Mouse (Mus musculus) CH12.LX (cell line): ENCODE results near the gene Hdac1. TPM values are rescaled to one million over a fixed set of nuclear protein-coding genes. Genes with fewer than 3 reads are reported as not detected.

Experiments used
- DNase-seq: peaks from one replicate; pipeline ENCODE4 v3.0.0-alpha.2; 2013; ENCODE audit errors: extremely low read depth
- H3K27ac ChIP-seq: 2 replicates; pipeline ENCODE4 v1.5.1; 2012; ENCODE audit warnings: low read depth, mild to moderate bottlenecking, control low read depth, moderate library complexity; ENCODE audit not compliant: insufficient read depth
- H3K27me3 ChIP-seq: replicated peaks from 2 replicates; pipeline ENCODE3; 2012; ENCODE audit warnings: inconsistent platforms
- H3K36me3 ChIP-seq, 2 experiments: replicated peaks in 1 of 2; 2 replicates each; pipeline versions ENCODE3 to v1.6.1; 2012; ENCODE audit warnings: inconsistent platforms in 1 of 2, low read length in 1 of 2, mild to moderate bottlenecking in 1 of 2, mixed read lengths in 1 of 2, moderate library complexity in 1 of 2; ENCODE audit not compliant: control insufficient read depth in 1 of 2, insufficient read depth in 1 of 2
- H3K4me1 ChIP-seq, 2 experiments: 2 replicates each; pipeline ENCODE4 v1.6.1; 2012; ENCODE audit warnings: inconsistent platforms in 1 of 2, moderate library complexity in 1 of 2; ENCODE audit not compliant: insufficient read depth in 2 of 2, control insufficient read depth in 1 of 2
- H3K4me2 ChIP-seq: 2 replicates; pipeline ENCODE4 v1.6.1; 2012; ENCODE audit warnings: low read depth, mild to moderate bottlenecking, control low read depth; ENCODE audit not compliant: poor library complexity, insufficient read depth, severe bottlenecking
- H3K4me3 ChIP-seq, 3 experiments: fragments of 150-350 bp in 1 of 3; sonication (generic) in 1 of 3; replicated peaks in 1 of 3; 2 replicates each; pipeline versions ENCODE3 to v1.5.1; 2011 to 2012; ENCODE audit warnings: low read depth in 2 of 3, low read length in 2 of 3, mild to moderate bottlenecking in 2 of 3, moderate library complexity in 2 of 3, control low read depth in 1 of 3, improper control_type of control experiment in 1 of 3, inconsistent platforms in 1 of 3, mixed read lengths in 1 of 3; ENCODE audit not compliant: poor library complexity in 1 of 3
- H3K79me2 ChIP-seq: replicated peaks from 2 replicates; pipeline ENCODE4 v1.6.1; 2012; ENCODE audit warnings: mild to moderate bottlenecking, moderate library complexity; ENCODE audit not compliant: control insufficient read depth, poor library complexity, insufficient read depth, severe bottlenecking; ENCODE audit errors: extremely low read depth
- H3K9ac ChIP-seq: 2 replicates; pipeline ENCODE4 v1.6.1; 2012; ENCODE audit warnings: low read depth, mild to moderate bottlenecking, control low read depth, moderate library complexity; ENCODE audit not compliant: insufficient read depth
- H3K9me3 ChIP-seq: replicated peaks from 2 replicates; pipeline ENCODE3; 2012; ENCODE audit warnings: low read length, inconsistent platforms, mixed read lengths
- BHLHE40 ChIP-seq: IDR thresholded peaks from 2 replicates; pipeline ENCODE4 v1.6.1; 2011; ENCODE audit warnings: mild to moderate bottlenecking, low read depth, low read length, improper control_type of control experiment
- CHD1 ChIP-seq: IDR thresholded peaks from 2 replicates; pipeline ENCODE4 v1.6.1; 2012; ENCODE audit warnings: low read depth, low read length, improper control_type of control experiment, inconsistent platforms
- CTCF ChIP-seq, 2 experiments: IDR thresholded peaks in 1 of 2; conservative IDR thresholded peaks in 1 of 2; 2 replicates each; pipeline ENCODE4 v1.5.1; 2011 to 2012; ENCODE audit warnings: low read depth in 2 of 2, low read length in 2 of 2, improper control_type of control experiment in 1 of 2, inconsistent platforms in 1 of 2, mild to moderate bottlenecking in 1 of 2, moderate library complexity in 1 of 2
- E2F4 ChIP-seq: IDR thresholded peaks from 2 replicates; pipeline ENCODE4 v1.6.1; 2011; ENCODE audit warnings: low read depth, low read length, improper control_type of control experiment; ENCODE audit not compliant: insufficient replicate concordance
- ELF1 ChIP-seq: IDR thresholded peaks from 2 replicates; pipeline ENCODE4 v1.6.1; 2014; ENCODE audit warnings: low read depth, mild to moderate bottlenecking, inconsistent platforms, low read length, improper control_type of control experiment
- EP300 ChIP-seq: IDR thresholded peaks from 2 replicates; pipeline ENCODE4 v1.6.1; 2011; ENCODE audit warnings: low read length, improper control_type of control experiment
- ETS1 ChIP-seq: conservative IDR thresholded peaks from 2 replicates; pipeline ENCODE4 v1.6.1; 2012; ENCODE audit warnings: low read depth, mild to moderate bottlenecking, inconsistent platforms, low read length, improper control_type of control experiment, moderate library complexity
- IRF4 ChIP-seq: IDR thresholded peaks from 2 replicates; pipeline ENCODE4 v1.6.1; 2014; ENCODE audit warnings: low read depth, mild to moderate bottlenecking, inconsistent platforms, low read length, improper control_type of control experiment
- JUND ChIP-seq: conservative IDR thresholded peaks from 2 replicates; pipeline ENCODE4 v1.6.1; 2011; ENCODE audit warnings: low read depth, low read length, improper control_type of control experiment
- KAT2A ChIP-seq: IDR thresholded peaks from 2 replicates; pipeline ENCODE4 v1.6.1; 2012; ENCODE audit warnings: low read length, improper control_type of control experiment, inconsistent platforms; ENCODE audit not compliant: insufficient replicate concordance
- MAZ ChIP-seq: IDR thresholded peaks from 2 replicates; pipeline ENCODE4 v1.6.1; 2012; ENCODE audit warnings: low read depth, mild to moderate bottlenecking, inconsistent platforms, low read length, improper control_type of control experiment, moderate library complexity
- MEF2A ChIP-seq: IDR thresholded peaks from 2 replicates; pipeline ENCODE4 v1.6.1; 2014; ENCODE audit warnings: low read depth, mild to moderate bottlenecking, inconsistent platforms, low read length, improper control_type of control experiment, borderline replicate concordance
- MXI1 ChIP-seq: IDR thresholded peaks from 2 replicates; pipeline ENCODE4 v1.6.1; 2011; ENCODE audit warnings: mild to moderate bottlenecking, low read depth, low read length, improper control_type of control experiment
- MYC ChIP-seq: IDR thresholded peaks from 2 replicates; pipeline ENCODE4 v1.6.1; 2011; ENCODE audit warnings: low read depth, mild to moderate bottlenecking, improper control_type of control experiment, low read length
- POLR2A ChIP-seq: IDR thresholded peaks from 2 replicates; pipeline ENCODE4 v1.6.1; 2011; ENCODE audit warnings: low read depth, mild to moderate bottlenecking, improper control_type of control experiment, low read length
- POLR2AphosphoS2 ChIP-seq: IDR thresholded peaks from 2 replicates; pipeline ENCODE4 v1.6.1; 2011; ENCODE audit warnings: low read depth, low read length, improper control_type of control experiment
- RAD21 ChIP-seq: IDR thresholded peaks from 2 replicates; pipeline ENCODE4 v1.6.1; 2011; ENCODE audit warnings: low read depth, mild to moderate bottlenecking, low read length, improper control_type of control experiment, moderate library complexity
- TBP ChIP-seq: conservative IDR thresholded peaks from 2 replicates; pipeline ENCODE4 v1.6.1; 2011; ENCODE audit warnings: low read depth, low read length, improper control_type of control experiment
- TCF12 ChIP-seq: IDR thresholded peaks from 2 replicates; pipeline ENCODE4 v1.6.1; 2014; ENCODE audit warnings: low read depth, mild to moderate bottlenecking, inconsistent platforms, low read length, improper control_type of control experiment
- USF2 ChIP-seq: conservative IDR thresholded peaks from 2 replicates; pipeline ENCODE4 v1.6.1; 2011; ENCODE audit warnings: low read depth, low read length, improper control_type of control experiment
- ZC3H11A ChIP-seq: IDR thresholded peaks from 2 replicates; pipeline ENCODE4 v1.6.1; 2012; ENCODE audit warnings: low read depth, mild to moderate bottlenecking, inconsistent platforms, low read length, improper control_type of control experiment
- dilution Hi-C: fragments of 300-500 bp; cut with MboI; formaldehyde crosslinking; loops from 2 replicates; pipeline ENCODE4 v1.14.3; 2020; ENCODE audit warnings: low sequenced_read_pairs; ENCODE audit not compliant: extremely low pct_unique_long_range_greater_than_20kb, extremely low pct_ligation_motif_present
- in situ Hi-C: fragments of 300-500 bp; cut with MboI; formaldehyde crosslinking; loops from 3 replicates; pipeline ENCODE4 v1.14.3; 2019; ENCODE audit warnings: low sequenced_read_pairs, low pct_ligation_motif_present, low pct_unique_long_range_greater_than_20kb, mixed read lengths
- polyA plus RNA-seq: library from polyadenylated mRNA; unstranded; fragments of >175 nt; gene quantifications from 2 replicates; pipeline ENCODE4 v1.2.1, GENCODE M21; 2012; ENCODE audit warnings: low read depth; ENCODE audit not compliant: insufficient read length
- total RNA-seq, 2 experiments: library from RNA; depleted of rRNA; stranded (reverse); fragments of 300-350 nt in 1 of 2; fragments of >200 nt in 1 of 2; gene quantifications; 2 replicates each; pipeline ENCODE4 v1.2.3; 2012 to 2014

The Hdac1 gene
- total and polyA plus RNA-seq, 3 experiments, result 71.7 to 231 (median 106) TPM

GRCm38 (mm10) chr4:129568366-129568765 lies 25.9 kb upstream of the Hdac1 start:
- Histone ChIP-seq H3K4me3 (no peak overlapping the region), H3K27ac (no peak overlapping the region), H3K9ac (no peak overlapping the region), H3K36me3 (no peaks in the 10 kb centered on the region), H3K79me2 (no peaks in the 10 kb centered on the region), H3K9me3 (no peaks in the 10 kb centered on the region), H3K4me1 (peaks cover 11 to 50% of the 10 kb centered on the region in 2 experiments), H3K27me3 (no peaks in the 10 kb centered on the region), H3K4me2 (no peak overlapping the region)
- in situ Hi-C loops, result no loop called here
- no peak for DNase-seq
- no peak for TF ChIP-seq E2F4
- no peak for TF ChIP-seq KAT2A
- TF ChIP-seq TCF12, result no peak
- TF ChIP-seq ELF1, result no peak
- no peak for TF ChIP-seq MAZ
- no peak for TF ChIP-seq CTCF (conservative IDR thresholded peaks at IDR 0.05 in 1 of 2, IDR thresholded peaks at IDR 0.05 in 1 of 2; ENCODE audit: low read depth in 2 of 2, low read length in 2 of 2)
- TF ChIP-seq USF2, result no peak
- TF ChIP-seq MEF2A, result no peak
- TF ChIP-seq EP300, result no peak
- no peak for TF ChIP-seq MYC
- TF ChIP-seq JUND, result no peak
- no peak for TF ChIP-seq TBP
- no peak for TF ChIP-seq ETS1
- TF ChIP-seq IRF4, result no peak
- TF ChIP-seq MXI1, result no peak
- no peak for TF ChIP-seq RAD21
- no peak for TF ChIP-seq ZC3H11A
- TF ChIP-seq POLR2A, result no peak
- TF ChIP-seq CHD1, result no peak
- dilution Hi-C loops, result no loop called here

GRCm38 (mm10) chr4:129565139-129565538 lies 22.6 kb upstream of the Hdac1 start:
- no peaks in the 10 kb centered on the region for H3K79me2 ChIP-seq
- H3K27ac ChIP-seq, result no peak overlapping the region
- H3K4me2 ChIP-seq, result no peak overlapping the region
- H3K4me3 ChIP-seq, result no peak overlapping the region
- in situ Hi-C loops, result no loop called here
- no peaks in the 10 kb centered on the region for H3K36me3 ChIP-seq
- H3K9ac ChIP-seq, result no peak overlapping the region
- no peaks in the 10 kb centered on the region for H3K9me3 ChIP-seq
- no peaks in the 10 kb centered on the region for H3K27me3 ChIP-seq
- no peak for TF ChIP-seq POLR2AphosphoS2
- TF ChIP-seq BHLHE40, result no peak
- TF ChIP-seq, all 38 proteins: peak for 0
- no peak for DNase-seq
- H3K4me1 ChIP-seq, result peaks cover 4 to 18% of the 10 kb centered on the region in 2 experiments
- dilution Hi-C loops, result no loop called here
